In genomic region chr11:80153857-80154495, GRCm38 (mm10) we compare ENCODE assay signal across 8 mouse cellular contexts. TPM values are rescaled to one million over a fixed set of nuclear protein-coding genes. Genes with fewer than 3 reads are reported as not detected.
DNase-seq lines count a peak whose midpoint lies in the region; ATAC-seq lines count a peak whose summit lies in the region.

TSS of gene Adap2 (plus strand) at chr11:80154105.

- peak; percentile 77 to 82 for DNase-seq in adrenal gland, postnatal 4 days (ENCODE audit: low spot score in 2 of 2)
- peak; percentile 99 for DNase-seq in heart, adult 11 months
- DNase-seq in kidney, adult 11 months = peak; percentile 94
- DNase-seq in limb, embryonic 10.5 days (ENCODE audit: low spot score) = peak; percentile 80
- DNase-seq in midbrain, embryonic 11.5 days (ENCODE audit: low spot score, missing footprints) = peak; percentile 96
- peak; percentile 54 for DNase-seq in right cerebral cortex, postnatal 4 days
- DNase-seq in yolk sac, embryonic 10.5 days (ENCODE audit: low spot score) = peak; percentile 91

- H3K4me3 ChIP-seq in embryonic facial prominence, embryonic 12.5 days = peak within 1 kb of the TSS; percentile 48
- H3K4me3 ChIP-seq in limb, embryonic 10.5 days = peak within 1 kb of the TSS; percentile 59
- peak within 1 kb of the TSS; percentile 44 for H3K4me3 ChIP-seq in midbrain, embryonic 11.5 days (ENCODE audit: low read depth, low read length)

- peak; percentile 56; the same call in 1 of the 2 replicates for ATAC-seq in embryonic facial prominence, embryonic 12.5 days (ENCODE audit: insufficient number of reproducible peaks, insufficient read depth, low FRiP score, low TSS enrichment)
- ATAC-seq in midbrain, embryonic 11.5 days (ENCODE audit: low FRiP score) = peak; percentile 76

- no peaks in the 10 kb centered on the region for H3K36me3 ChIP-seq in embryonic facial prominence, embryonic 12.5 days
- H3K36me3 ChIP-seq in limb, embryonic 10.5 days = no peaks in the 10 kb centered on the region
- H3K36me3 ChIP-seq in midbrain, embryonic 11.5 days (ENCODE audit: control insufficient read depth, insufficient read depth, low read length) = no peaks in the 10 kb centered on the region

- peak within 1 kb of the TSS; percentile 80 for H3K4me2 ChIP-seq in embryonic facial prominence, embryonic 12.5 days (replicated peaks)
- peak within 1 kb of the TSS; percentile 68 for H3K4me2 ChIP-seq in midbrain, embryonic 11.5 days

- no peak within 1 kb of the TSS for H3K27ac ChIP-seq in embryonic facial prominence, embryonic 12.5 days
- no peak within 1 kb of the TSS for H3K27ac ChIP-seq in limb, embryonic 10.5 days
- no peak within 1 kb of the TSS for H3K27ac ChIP-seq in midbrain, embryonic 11.5 days (ENCODE audit: low read depth, low read length)

- peaks cover 50% of the 10 kb centered on the region for H3K27me3 ChIP-seq in embryonic facial prominence, embryonic 12.5 days
- H3K27me3 ChIP-seq in limb, embryonic 10.5 days (ENCODE audit: low read depth, poor library complexity, severe bottlenecking) = peaks cover 72% of the 10 kb centered on the region
- peaks cover 22% of the 10 kb centered on the region for H3K27me3 ChIP-seq in midbrain, embryonic 11.5 days (ENCODE audit: control insufficient read depth, insufficient read depth, low read length)

- no peaks in the 10 kb centered on the region for H3K9me3 ChIP-seq in embryonic facial prominence, embryonic 12.5 days
- H3K9me3 ChIP-seq in limb, embryonic 10.5 days (replicated peaks) = no peaks in the 10 kb centered on the region
- no peaks in the 10 kb centered on the region for H3K9me3 ChIP-seq in midbrain, embryonic 11.5 days (ENCODE audit: control insufficient read depth, low read length)

- H3K9ac ChIP-seq in embryonic facial prominence, embryonic 12.5 days = peak within 1 kb of the TSS; percentile 39; the same call in 1 of the 2 replicates
- H3K9ac ChIP-seq in midbrain, embryonic 11.5 days (ENCODE audit: low read length) = peak within 1 kb of the TSS; percentile 53; the same call in 1 of the 2 replicates

- WGBS in embryonic facial prominence, embryonic 12.5 days = 2% methylated on average over 45 of the region's 47 CpGs
- WGBS in limb, embryonic 10.5 days = 3% methylated on average over 47 of the region's 47 CpGs
- WGBS in midbrain, embryonic 11.5 days = 1% methylated on average over 44 of the region's 47 CpGs

- H3K4me1 ChIP-seq in embryonic facial prominence, embryonic 12.5 days = 0 out of 2 replicates have a peak, but pooled peaks cover 7% of the 10 kb centered on the region
- H3K4me1 ChIP-seq in limb, embryonic 10.5 days = peaks cover 11% of the 10 kb centered on the region
- peaks cover 3% of the 10 kb centered on the region; the same call in 1 of the 2 replicates for H3K4me1 ChIP-seq in midbrain, embryonic 11.5 days (ENCODE audit: control insufficient read depth, insufficient read depth, low read length)

RNA-seq across cellular contexts. Expression of gene Adap2, which starts in this region (rescaled TPM):
- 10 to 100 TPM; 11.4 to 14.3 TPM for total RNA-seq in adrenal gland, postnatal 4 days (2021)
- polyA plus RNA-seq in embryonic facial prominence, embryonic 12.5 days (2016; fragmentation: Nextera tagmentation; extraction: Ambion mirVana) = 1.1 TPM in 2 replicates
- polyA plus RNA-seq in limb, embryonic 10.5 days (2016; fragmentation: Nextera tagmentation; extraction: Ambion mirVana) = 0.21 and 0.46 TPM in 2 replicates
- polyA plus RNA-seq in midbrain, embryonic 11.5 days (2014; fragmentation: Nextera tagmentation; extraction: Ambion mirVana) = 1.6 and 1.8 TPM in 2 replicates

Comparison
In these comparisons a context has a peak if more than half of its experiments do, and no peak if none do; other contexts are left out.
1. Peak in DNase-seq and H3K4me3 ChIP-seq in limb, embryonic 10.5 days; RNA of the gene not detected or under 1 TPM.